Mouse (Mus musculus) embryonic facial prominence, embryonic 13.5 days (tissue): Measurements from ENCODE around the gene Colca2. TPM values are rescaled to one million over a fixed set of nuclear protein-coding genes. Genes with fewer than 3 reads are reported as not detected.

Experiments used
- ATAC-seq: fragments of 200-750 bp; cut with Nextera tagmentation; 2 replicates; pipeline ENCODE4 v1.8.0; 2017; ENCODE audit warnings: low read depth; ENCODE audit not compliant: insufficient number of reproducible peaks, insufficient read depth, low FRiP score, low TSS enrichment
- H3K27ac ChIP-seq: fragments of 300-500 bp; sonication (generic); 2 replicates; pipeline ENCODE4 v1.5.1; 2015; ENCODE audit warnings: moderate library complexity, mild to moderate bottlenecking, inconsistent platforms
- H3K27me3 ChIP-seq: fragments of 300-500 bp; sonication (generic); 2 replicates; pipeline ENCODE4 v1.6.1; 2015; ENCODE audit warnings: mild to moderate bottlenecking, inconsistent platforms
- H3K36me3 ChIP-seq: fragments of 300-500 bp; sonication (generic); 2 replicates; pipeline ENCODE4 v1.6.1; 2015; ENCODE audit warnings: mild to moderate bottlenecking, inconsistent platforms
- H3K4me1 ChIP-seq: fragments of 300-500 bp; sonication (generic); 2 replicates; pipeline ENCODE4 v1.6.1; 2015; ENCODE audit warnings: inconsistent platforms
- H3K4me2 ChIP-seq: fragments of 300-500 bp; sonication (generic); 2 replicates; pipeline ENCODE4 v1.6.1; 2015; ENCODE audit warnings: moderate library complexity, mild to moderate bottlenecking, inconsistent platforms
- H3K4me3 ChIP-seq: fragments of 300-500 bp; sonication (generic); 2 replicates; pipeline ENCODE4 v1.5.1; 2015; ENCODE audit warnings: mild to moderate bottlenecking, inconsistent platforms
- H3K9ac ChIP-seq: fragments of 300-500 bp; sonication (generic); 2 replicates; pipeline ENCODE4 v1.6.1; 2015; ENCODE audit warnings: mild to moderate bottlenecking, inconsistent platforms
- H3K9me3 ChIP-seq: fragments of 300-500 bp; sonication (generic); 2 replicates; pipeline ENCODE4 v1.6.1; 2016; ENCODE audit warnings: inconsistent platforms
- WGBS: fragments of 180-500 bp; shearing (Covaris S2); methylation state at CpG from one replicate; pipeline ENCODE4 v1.1.7; 2015; ENCODE audit warnings: mixed read lengths; 5-methylcytosine and 5-hydroxymethylcytosine counted together
- polyA plus RNA-seq: library from polyadenylated mRNA; unstranded; fragments of >200 nt; fragmentation: Nextera tagmentation; extraction: Ambion mirVana; gene quantifications from 2 replicates; pipeline ENCODE4 v1.2.1, GENCODE M21; 2015

Colca2 gene
- polyA plus RNA-seq, 1 experiment from 2014 or later = 3.3 TPM

- Histone ChIP-seq H3K4me1 (no peaks in the 10 kb centered on the region), H3K27me3 (no peaks in the 10 kb centered on the region), H3K9ac (no peak overlapping the region), H3K4me2 (no peak overlapping the region), H3K9me3 (no peaks in the 10 kb centered on the region), H3K36me3 (no peaks in the 10 kb centered on the region), H3K27ac (no peak overlapping the region), H3K4me3 (no peak overlapping the region)
- no peak for ATAC-seq
- 66% methylated on average over 5 of the region's 5 CpGs for WGBS
Observed at GRCm38 (mm10) chr9:51268852-51269251, 9.5 kb downstream of the Colca2 start.

- ATAC-seq = no peak
- H3K4me2 ChIP-seq = no peak overlapping the region
- WGBS = 77% methylated on average over 5 of the region's 5 CpGs
Observed at GRCm38 (mm10) chr9:51258426-51258825, 19.9 kb downstream of the Colca2 start.

GRCm38 (mm10) chr9:51256780-51257502 lies 21.4 kb downstream of the Colca2 start:
- Histone ChIP-seq H3K4me1 (peaks cover 4% of the 10 kb centered on the region), H3K9ac (no peak overlapping the region), H3K27ac (no peak overlapping the region), H3K9me3 (peaks cover 3% of the 10 kb centered on the region; the same call in 1 of the 2 replicates), H3K4me3 (no peak overlapping the region), H3K27me3 (no peaks in the 10 kb centered on the region), H3K36me3 (no peaks in the 10 kb centered on the region), H3K4me2 (no peak overlapping the region)
- no peak for ATAC-seq
- WGBS = 63% methylated on average over 4 of the region's 4 CpGs

More at GRCm38 (mm10) chr9:51258426-51258825, 19.9 kb downstream of the Colca2 start:
- Histone ChIP-seq H3K4me1 (no peaks in the 10 kb centered on the region), H3K27me3 (no peaks in the 10 kb centered on the region), H3K27ac (no peak overlapping the region), H3K36me3 (no peaks in the 10 kb centered on the region), H3K4me3 (no peak overlapping the region), H3K9ac (no peak overlapping the region), H3K9me3 (peaks cover 3% of the 10 kb centered on the region; the same call in 1 of the 2 replicates)

- no peaks in the 10 kb centered on the region for H3K27me3 ChIP-seq
- no peaks in the 10 kb centered on the region for H3K4me1 ChIP-seq
- H3K27ac ChIP-seq = no peak overlapping the region
- 49% methylated on average over 12 of the region's 12 CpGs for WGBS
- no peaks in the 10 kb centered on the region for H3K9me3 ChIP-seq
- no peak overlapping the region for H3K4me3 ChIP-seq
- no peak overlapping the region for H3K4me2 ChIP-seq
- H3K36me3 ChIP-seq = no peaks in the 10 kb centered on the region
- ATAC-seq = no peak
- H3K9ac ChIP-seq = no peak overlapping the region
Observed at GRCm38 (mm10) chr9:51238741-51239385, 39.5 kb downstream of the Colca2 start.

GRCm38 (mm10) chr9:51232163-51232562 lies 46.2 kb downstream of the Colca2 start:
- H3K4me1 ChIP-seq = no peaks in the 10 kb centered on the region
- no peaks in the 10 kb centered on the region for H3K36me3 ChIP-seq
- H3K9ac ChIP-seq = no peak overlapping the region
- no peak overlapping the region for H3K27ac ChIP-seq
- H3K27me3 ChIP-seq = no peaks in the 10 kb centered on the region
- H3K9me3 ChIP-seq = no peaks in the 10 kb centered on the region
- H3K4me2 ChIP-seq = no peak overlapping the region
- ATAC-seq = no peak
- WGBS = 96% methylated on average over 8 of the region's 8 CpGs
- no peak overlapping the region for H3K4me3 ChIP-seq

- Histone ChIP-seq H3K36me3 (no peaks in the 10 kb centered on the region), H3K9me3 (no peaks in the 10 kb centered on the region), H3K4me2 (no peak overlapping the region), H3K4me1 (no peaks in the 10 kb centered on the region), H3K9ac (no peak overlapping the region), H3K27ac (no peak overlapping the region), H3K4me3 (no peak overlapping the region), H3K27me3 (no peaks in the 10 kb centered on the region)
- 74% methylated on average over 4 of the region's 4 CpGs for WGBS
- ATAC-seq = no peak
Observed at GRCm38 (mm10) chr9:51230701-51231389, 47.5 kb downstream of the Colca2 start.

GRCm38 (mm10) chr9:51225636-51226166 lies 52.7 kb downstream of the Colca2 start:
- Histone ChIP-seq H3K27me3 (no peaks in the 10 kb centered on the region), H3K9me3 (no peaks in the 10 kb centered on the region), H3K36me3 (no peaks in the 10 kb centered on the region), H3K9ac (no peak overlapping the region), H3K4me3 (no peak overlapping the region), H3K27ac (no peak overlapping the region), H3K4me1 (no peaks in the 10 kb centered on the region), H3K4me2 (no peak overlapping the region)
- 85% methylated on average over 5 of the region's 5 CpGs for WGBS
- no peak for ATAC-seq

Other genes starting within 250 kb of the Colca2 start
- gene Btg4, start 217.7 kb downstream of the Colca2 start, polyA plus RNA-seq = not detected in 2 replicates
- gene Layn, start 201.5 kb downstream of the Colca2 start, polyA plus RNA-seq = 4.5 and 5.4 TPM in 2 replicates
- gene 4833427G06Rik, start 176.5 kb downstream of the Colca2 start, polyA plus RNA-seq = not detected in 2 replicates
- 0.03 TPM in 2 replicates for gene Gm32742, start 113.1 kb downstream of the Colca2 start, polyA plus RNA-seq
- 0.15 TPM in 1 of 2 replicates, not detected in the other for gene Pou2af1, start 64.9 kb downstream of the Colca2 start, polyA plus RNA-seq
- gene 1810046K07Rik, start 50.3 kb upstream of the Colca2 start, polyA plus RNA-seq = not detected in 2 replicates